Mouse (Mus musculus) neural tube, embryonic 14.5 days (tissue): Measurements from ENCODE around the gene Far2. TPM values are rescaled to one million over a fixed set of nuclear protein-coding genes. Genes with fewer than 3 reads are reported as not detected.
A peak's percentile ranks its signal among the peaks of the same experiment; 100 is the strongest.

Experiments used
- ATAC-seq: fragments of 200-750 bp; cut with Nextera tagmentation; 2 replicates; pipeline ENCODE4 v1.8.0; 2017; ENCODE audit warnings: low read depth, mild to moderate bottlenecking, moderate TSS enrichment, moderate library complexity
- H3K27ac ChIP-seq: fragments of 300-500 bp; sonication (generic); 2 replicates; pipeline ENCODE4 v1.5.1; 2014; ENCODE audit warnings: low read depth, mild to moderate bottlenecking, control low read depth, low read length, moderate library complexity, mixed read lengths
- H3K27me3 ChIP-seq: fragments of 300-500 bp; sonication (generic); 2 replicates; pipeline ENCODE4 v1.6.1; 2014; ENCODE audit warnings: low read length; ENCODE audit not compliant: control insufficient read depth, insufficient read depth
- H3K36me3 ChIP-seq: fragments of 300-500 bp; sonication (generic); 2 replicates; pipeline ENCODE4 v1.6.1; 2014; ENCODE audit warnings: low read length, mixed read lengths; ENCODE audit not compliant: control insufficient read depth, insufficient read depth
- H3K4me1 ChIP-seq: fragments of 300-500 bp; sonication (generic); 2 replicates; pipeline ENCODE4 v1.6.1; 2014; ENCODE audit warnings: low read length; ENCODE audit not compliant: control insufficient read depth, insufficient read depth
- H3K4me2 ChIP-seq: fragments of 300-500 bp; sonication (generic); 2 replicates; pipeline ENCODE4 v1.6.1; 2014; ENCODE audit warnings: mild to moderate bottlenecking, low read depth, low read length, control low read depth
- H3K4me3 ChIP-seq: fragments of 300-500 bp; sonication (generic); 2 replicates; pipeline ENCODE4 v1.5.1; 2014; ENCODE audit warnings: low read depth, low read length, control low read depth, mixed read lengths
- H3K9ac ChIP-seq: fragments of 300-500 bp; sonication (generic); replicated peaks from 2 replicates; pipeline ENCODE4 v1.6.1; 2014; ENCODE audit warnings: low read depth, mild to moderate bottlenecking, control low read depth, low read length, mixed read lengths
- H3K9me3 ChIP-seq: fragments of 300-500 bp; sonication (generic); 2 replicates; pipeline ENCODE4 v1.6.1; 2016; ENCODE audit warnings: low read length; ENCODE audit not compliant: control insufficient read depth
- WGBS: fragments of 180-500 bp; shearing (Covaris S2); extraction: QIAGEN DNeasy Blood & Tissue Kit; methylation state at CpG from one replicate; pipeline ENCODE4 v1.1.7; 2014; 5-methylcytosine and 5-hydroxymethylcytosine counted together
- polyA plus RNA-seq: library from polyadenylated mRNA; unstranded; fragments of >200 nt; fragmentation: Nextera tagmentation; extraction: Ambion mirVana; gene quantifications from 2 replicates; pipeline ENCODE4 v1.2.1, GENCODE M21; 2014

Far2 gene
- polyA plus RNA-seq, result 24.7 and 29.8 TPM in 2 replicates

DNA sequence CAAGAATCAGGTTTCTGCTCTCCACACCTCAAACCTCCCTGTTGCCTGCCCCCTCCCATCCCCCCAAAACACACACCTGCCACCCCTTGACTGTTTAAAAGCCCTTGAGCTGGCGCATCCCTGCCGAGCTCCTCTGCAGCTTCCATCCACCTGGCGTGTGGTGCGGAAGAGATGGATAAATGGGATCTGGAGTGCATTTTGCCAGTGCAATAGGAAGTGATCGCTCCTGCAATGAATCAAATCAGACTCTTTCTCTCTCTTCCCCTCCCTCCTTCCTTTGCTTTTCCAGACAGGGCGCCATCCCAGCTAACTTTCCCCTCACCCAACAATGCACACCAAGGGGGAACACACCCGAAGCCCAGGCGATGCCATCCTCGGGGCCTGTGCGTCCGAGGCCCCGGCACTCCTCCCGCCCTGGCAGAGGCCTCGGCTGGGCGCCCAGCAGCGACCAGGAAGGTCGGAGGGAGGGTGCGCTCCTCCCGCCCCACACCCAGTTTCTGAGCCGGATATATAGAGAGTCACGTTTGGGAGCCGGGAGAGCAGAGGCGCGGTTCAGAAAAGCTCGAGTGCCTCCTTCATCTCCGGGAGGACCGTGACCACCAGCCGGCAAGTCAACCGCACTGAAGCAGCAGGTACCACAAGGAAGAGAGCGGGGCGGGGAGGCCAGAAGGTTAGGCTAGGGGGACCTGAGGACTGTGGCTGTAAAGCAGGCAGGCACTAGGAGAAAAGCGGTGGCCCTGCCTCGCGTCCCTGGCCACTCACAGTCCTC, at the start of gene Far2:
Gene Far2 (plus strand): TSS at position 379 of the 769 bp plus-strand sequence.
- no peaks in the 10 kb centered on the region for H3K4me1 ChIP-seq
- H3K9me3 ChIP-seq, result no peaks in the 10 kb centered on the region
- H3K27ac ChIP-seq, result no peak within 1 kb of the TSS
- no peaks in the 10 kb centered on the region for H3K27me3 ChIP-seq
- 3% methylated on average over 34 of the region's 34 CpGs for WGBS
- H3K9ac ChIP-seq, result peak within 1 kb of the TSS; percentile 32
- peak within 1 kb of the TSS; percentile 68 for H3K4me2 ChIP-seq
- peak; percentile 86 for ATAC-seq
- peak within 1 kb of the TSS; percentile 42 for H3K4me3 ChIP-seq
- H3K36me3 ChIP-seq, result no peaks in the 10 kb centered on the region

DNA sequence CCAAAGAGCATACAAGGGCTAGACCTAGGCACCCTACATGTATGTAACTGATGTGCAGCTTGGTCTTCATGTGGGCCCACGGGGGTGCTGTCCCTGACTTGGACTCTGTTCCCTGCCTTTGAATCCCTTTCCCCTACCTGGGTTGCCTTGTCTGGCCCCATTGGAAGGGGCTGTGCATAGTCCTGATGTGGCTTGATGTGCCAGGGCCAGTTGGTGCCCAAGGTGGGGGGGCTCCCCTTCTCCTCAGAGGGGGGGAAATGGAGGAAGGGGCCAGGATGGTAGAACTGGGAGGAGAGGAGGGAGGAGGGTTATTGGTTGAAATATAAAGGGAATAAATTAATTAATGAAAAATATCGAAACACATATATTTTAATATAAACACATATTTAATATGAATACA, 46.6 kb upstream of the Far2 start:
- Histone ChIP-seq H3K4me3 (no peak overlapping the region), H3K4me1 (no peaks in the 10 kb centered on the region), H3K36me3 (no peaks in the 10 kb centered on the region), H3K4me2 (no peak overlapping the region), H3K9me3 (no peaks in the 10 kb centered on the region), H3K27ac (no peak overlapping the region), H3K27me3 (no peaks in the 10 kb centered on the region), H3K9ac (no peak overlapping the region)
- no peak for ATAC-seq
- 98% methylated on average over 2 of the region's 2 CpGs for WGBS

DNA sequence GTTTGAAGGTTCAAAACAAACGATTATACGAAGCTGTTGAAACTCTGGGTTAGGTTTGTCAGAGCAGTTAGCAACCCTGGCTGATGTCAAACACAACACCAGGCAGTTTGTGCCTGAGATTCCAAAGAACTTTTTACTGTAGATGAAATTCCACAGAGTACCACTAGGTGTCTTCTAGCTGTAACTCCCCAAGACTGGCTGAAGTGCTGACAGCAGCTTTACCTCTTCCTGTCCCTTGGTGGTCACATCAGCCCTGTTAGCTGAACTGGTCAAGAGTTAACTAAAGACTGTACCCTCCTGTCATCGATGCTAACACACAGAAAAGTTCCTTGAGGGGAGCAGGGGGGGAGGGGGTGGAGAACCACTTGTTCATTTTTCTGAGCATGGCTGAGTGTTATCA, 46.0 kb upstream of the Far2 start:
- Histone ChIP-seq H3K4me2 (no peak overlapping the region), H3K36me3 (no peaks in the 10 kb centered on the region), H3K9ac (no peak overlapping the region), H3K4me1 (no peaks in the 10 kb centered on the region), H3K27me3 (no peaks in the 10 kb centered on the region), H3K27ac (no peak overlapping the region), H3K4me3 (no peak overlapping the region), H3K9me3 (no peaks in the 10 kb centered on the region)
- WGBS, result 54% methylated on average over 3 of the region's 3 CpGs
- ATAC-seq, result peak; percentile 63; the same call in 1 of the 2 replicates

DNA sequence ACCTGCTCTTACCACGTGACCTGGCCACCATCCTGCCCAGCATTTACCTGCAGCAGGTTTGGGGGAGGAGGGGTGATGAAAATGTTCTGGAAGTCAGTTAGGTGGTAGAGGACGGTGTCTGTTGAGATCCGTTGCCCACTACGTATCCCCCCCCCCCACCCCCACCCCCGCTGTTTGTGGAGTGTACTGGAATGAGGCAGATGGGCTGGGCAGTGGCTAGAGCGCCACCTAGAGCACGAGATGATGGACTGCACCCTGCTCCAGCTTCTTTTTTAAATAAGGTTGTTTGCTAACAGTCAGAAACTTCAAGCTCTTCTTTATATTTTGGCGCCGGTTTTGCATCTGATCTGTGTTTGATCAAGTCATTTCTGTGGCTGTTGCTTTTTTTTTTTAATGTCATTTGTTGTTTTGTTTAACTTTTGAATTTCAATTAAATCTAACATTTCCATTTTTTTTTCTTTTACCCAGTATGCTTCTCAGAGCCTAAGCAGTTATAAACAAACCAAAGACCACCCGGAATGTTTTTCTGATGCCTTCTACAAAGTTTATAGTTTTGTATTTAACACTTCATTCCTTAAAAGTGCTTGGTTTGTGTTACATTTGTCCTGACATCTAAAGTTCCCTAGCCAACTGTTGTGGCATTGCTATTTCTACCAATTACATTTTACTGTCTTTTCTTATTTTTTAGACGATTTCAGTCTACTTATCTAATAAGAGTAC, 40.8 kb upstream of the Far2 start:
- Histone ChIP-seq H3K27me3 (no peaks in the 10 kb centered on the region), H3K4me3 (no peak overlapping the region), H3K9me3 (no peaks in the 10 kb centered on the region), H3K4me1 (no peaks in the 10 kb centered on the region), H3K36me3 (no peaks in the 10 kb centered on the region), H3K4me2 (no peak overlapping the region), H3K9ac (no peak overlapping the region), H3K27ac (no peak overlapping the region)
- WGBS, result 78% methylated on average over 11 of the region's 11 CpGs
- no peak for ATAC-seq

DNA sequence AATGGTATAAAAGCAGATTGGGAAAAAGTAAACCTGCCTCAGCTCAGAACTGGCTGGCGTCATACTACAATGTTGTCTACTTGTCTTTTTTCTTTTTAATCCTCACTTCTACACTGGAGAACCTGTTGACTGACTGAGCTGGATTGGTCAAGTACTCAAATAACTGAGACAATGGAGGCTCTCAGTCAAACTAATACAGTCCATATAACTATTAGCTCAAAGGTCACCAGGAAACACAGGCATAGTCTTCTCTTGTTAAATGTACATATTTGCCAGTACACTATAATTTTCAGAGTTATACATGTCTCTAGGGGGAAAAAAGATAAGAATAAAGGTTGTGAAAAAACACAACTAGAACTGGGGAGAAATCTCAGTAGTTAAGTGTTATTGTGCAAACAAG, 6.3 kb upstream of the Far2 start:
- Histone ChIP-seq H3K4me3 (no peak overlapping the region), H3K4me2 (no peak overlapping the region), H3K27me3 (no peaks in the 10 kb centered on the region), H3K9me3 (no peaks in the 10 kb centered on the region), H3K9ac (no peak overlapping the region), H3K36me3 (no peaks in the 10 kb centered on the region), H3K4me1 (no peaks in the 10 kb centered on the region), H3K27ac (no peak overlapping the region)
- 91% methylated on average over 1 of the region's 1 CpGs for WGBS
- no peak for ATAC-seq

DNA sequence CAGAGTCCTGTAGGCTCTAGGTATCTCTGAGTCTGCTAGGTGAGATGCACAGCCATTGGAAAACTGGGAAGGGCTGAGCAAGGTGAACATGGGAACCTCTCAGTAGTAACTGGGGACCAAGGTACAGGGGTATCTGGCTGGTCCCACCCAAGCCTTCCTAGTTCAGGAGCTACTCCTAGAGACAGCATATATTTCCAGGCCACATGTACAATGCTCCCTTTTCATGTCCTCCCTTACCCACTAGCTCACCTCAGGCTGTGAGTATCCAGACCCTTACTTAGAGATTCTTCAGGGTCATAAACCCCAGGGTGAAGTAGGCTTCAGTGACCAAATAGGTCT, 560 bp downstream of the Far2 start:
- no peak overlapping the region for H3K27ac ChIP-seq
- ATAC-seq, result 0 out of 2 replicates have a peak, but pooled peaks have one; percentile 12
- H3K4me2 ChIP-seq, result peak overlapping the region; percentile 68
- no peaks in the 10 kb centered on the region for H3K9me3 ChIP-seq
- no peaks in the 10 kb centered on the region for H3K4me1 ChIP-seq
- H3K27me3 ChIP-seq, result no peaks in the 10 kb centered on the region
- peak overlapping the region; percentile 32 for H3K9ac ChIP-seq
- no peaks in the 10 kb centered on the region for H3K36me3 ChIP-seq
- H3K4me3 ChIP-seq, result peak overlapping the region; percentile 42

DNA sequence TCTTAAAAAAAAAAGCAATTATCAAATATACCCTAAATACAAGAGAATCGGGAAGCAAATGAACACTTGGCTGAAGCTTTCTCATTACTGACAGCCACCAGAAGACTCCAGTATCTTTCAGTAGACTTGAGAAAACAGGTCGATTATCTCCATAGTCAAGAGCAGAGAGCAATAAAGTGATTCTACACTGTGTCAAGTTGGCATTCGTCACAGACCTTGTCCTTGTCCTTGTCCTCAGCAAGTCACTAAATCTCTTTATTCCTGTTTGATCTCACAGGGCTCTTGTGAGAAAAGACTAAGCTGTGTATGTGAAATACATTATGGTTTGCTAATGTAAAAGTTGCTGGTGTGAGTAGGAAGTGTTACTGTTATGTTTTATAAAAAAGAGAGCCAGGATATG, 16.1 kb downstream of the Far2 start:
- Histone ChIP-seq H3K36me3 (no peaks in the 10 kb centered on the region), H3K4me3 (no peak overlapping the region), H3K27ac (no peak overlapping the region), H3K9me3 (no peaks in the 10 kb centered on the region), H3K4me2 (no peak overlapping the region), H3K27me3 (no peaks in the 10 kb centered on the region), H3K4me1 (no peaks in the 10 kb centered on the region), H3K9ac (no peak overlapping the region)
- WGBS, result 88% methylated on average over 3 of the region's 3 CpGs
- ATAC-seq, result no peak

DNA sequence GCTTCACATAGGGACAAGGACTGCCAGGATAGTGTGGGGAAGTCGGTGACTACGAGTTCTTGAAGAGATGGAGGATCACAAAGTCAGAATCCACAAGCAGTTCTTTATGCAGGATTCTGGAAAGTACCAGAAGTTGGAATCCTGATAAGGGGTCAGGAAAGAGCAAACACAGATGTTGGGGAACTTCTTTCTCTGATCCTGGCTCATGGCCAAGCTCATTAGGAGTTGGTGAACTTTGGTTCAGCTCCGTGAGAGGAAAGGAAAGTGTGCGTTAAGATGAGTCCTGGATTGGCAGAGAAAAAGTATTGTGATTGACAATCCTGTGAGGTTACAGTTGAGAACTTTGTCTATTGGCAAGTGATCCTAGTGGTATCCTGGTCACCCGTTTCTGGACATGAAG, 19.2 kb downstream of the Far2 start:
- Histone ChIP-seq H3K4me2 (no peak overlapping the region), H3K27me3 (no peaks in the 10 kb centered on the region), H3K36me3 (no peaks in the 10 kb centered on the region), H3K4me1 (no peaks in the 10 kb centered on the region), H3K9ac (no peak overlapping the region), H3K9me3 (no peaks in the 10 kb centered on the region), H3K4me3 (no peak overlapping the region), H3K27ac (no peak overlapping the region)
- ATAC-seq, result no peak
- WGBS, result 90% methylated on average over 5 of the region's 5 CpGs

DNA sequence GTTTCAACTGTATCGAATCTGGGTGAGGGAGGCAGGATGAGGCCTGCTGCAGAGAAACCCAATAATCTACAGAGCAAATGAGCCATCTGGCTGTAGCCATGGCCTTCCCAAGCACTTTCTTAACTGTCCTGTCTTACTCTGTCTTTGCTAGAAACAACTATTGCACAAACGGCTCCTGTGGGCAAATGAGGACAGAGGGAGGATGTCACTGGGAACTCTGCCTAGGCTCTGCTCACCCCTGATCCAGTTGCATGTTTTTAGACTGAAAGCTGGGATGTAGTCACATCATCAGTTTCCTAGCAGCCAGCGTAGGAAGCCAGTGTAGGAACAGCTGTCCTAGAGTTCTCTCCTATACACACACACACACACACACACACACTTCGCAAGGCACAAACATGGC, 21.7 kb downstream of the Far2 start:
- Histone ChIP-seq H3K4me3 (no peak overlapping the region), H3K9me3 (no peaks in the 10 kb centered on the region), H3K4me2 (no peak overlapping the region), H3K27me3 (no peaks in the 10 kb centered on the region), H3K27ac (no peak overlapping the region), H3K4me1 (no peaks in the 10 kb centered on the region), H3K36me3 (no peaks in the 10 kb centered on the region), H3K9ac (no peak overlapping the region)
- 88% methylated on average over 4 of the region's 4 CpGs for WGBS
- ATAC-seq, result no peak
